Mouse (Mus musculus) midbrain, embryonic 14.5 days (tissue): Measurements from ENCODE around the gene Plau. TPM values are rescaled to one million over a fixed set of nuclear protein-coding genes. Genes with fewer than 3 reads are reported as not detected.

ENCODE experiments used
- ATAC-seq: fragments of 200-750 bp; cut with Nextera tagmentation; 2 replicates; pipeline ENCODE4 v1.8.0; 2017; ENCODE audit warnings: moderate number of reproducible peaks, moderate library complexity; ENCODE audit not compliant: low FRiP score, low TSS enrichment
- DNase-seq: peaks from one replicate; pipeline ENCODE4 v3.0.0-alpha.2; 2015
- H3K27ac ChIP-seq: fragments of 300-500 bp; sonication (generic); replicated peaks from 2 replicates; pipeline ENCODE4 v1.5.1; 2014; ENCODE audit warnings: mild to moderate bottlenecking, low read depth, low read length, moderate library complexity
- H3K27me3 ChIP-seq: fragments of 300-500 bp; sonication (generic); 2 replicates; pipeline ENCODE4 v1.6.1; 2014; ENCODE audit warnings: low read length, control low read depth, mixed read lengths; ENCODE audit not compliant: control insufficient read depth, insufficient read depth
- H3K36me3 ChIP-seq: fragments of 300-500 bp; sonication (generic); 2 replicates; pipeline ENCODE4 v1.6.1; 2014; ENCODE audit warnings: low read length, control low read depth; ENCODE audit not compliant: control insufficient read depth, insufficient read depth
- H3K4me1 ChIP-seq: fragments of 300-500 bp; sonication (generic); 2 replicates; pipeline ENCODE4 v1.6.1; 2014; ENCODE audit warnings: mild to moderate bottlenecking, antibody characterized with exemption, low read length, control low read depth; ENCODE audit not compliant: control insufficient read depth, insufficient read depth
- H3K4me2 ChIP-seq: fragments of 300-500 bp; sonication (generic); 2 replicates; pipeline ENCODE4 v1.6.1; 2014; ENCODE audit warnings: mild to moderate bottlenecking, low read length, moderate library complexity
- H3K4me3 ChIP-seq: fragments of 300-500 bp; sonication (generic); replicated peaks from 2 replicates; pipeline ENCODE4 v1.5.1; 2014; ENCODE audit warnings: low read depth, low read length
- H3K9ac ChIP-seq: fragments of 300-500 bp; sonication (generic); replicated peaks from 2 replicates; pipeline ENCODE4 v1.6.1; 2014; ENCODE audit warnings: mild to moderate bottlenecking, low read length, moderate library complexity
- H3K9me3 ChIP-seq: fragments of 300-500 bp; sonication (generic); 2 replicates; pipeline ENCODE4 v1.6.1; 2016; ENCODE audit warnings: low read length, control low read depth, mixed read lengths; ENCODE audit not compliant: control insufficient read depth
- WGBS: fragments of 180-500 bp; shearing (Covaris S2); extraction: QIAGEN DNeasy Blood & Tissue Kit; methylation state at CpG from one replicate; pipeline ENCODE4 v1.1.7; 2014; 5-methylcytosine and 5-hydroxymethylcytosine counted together
- polyA plus RNA-seq: library from polyadenylated mRNA; unstranded; fragments of >200 nt; fragmentation: Nextera tagmentation; extraction: Ambion mirVana; gene quantifications from 2 replicates; pipeline ENCODE4 v1.2.1, GENCODE M21; 2014

Gene Plau
- polyA plus RNA-seq, 1 experiment from 2014 or later, result 0.62 TPM

DNA sequence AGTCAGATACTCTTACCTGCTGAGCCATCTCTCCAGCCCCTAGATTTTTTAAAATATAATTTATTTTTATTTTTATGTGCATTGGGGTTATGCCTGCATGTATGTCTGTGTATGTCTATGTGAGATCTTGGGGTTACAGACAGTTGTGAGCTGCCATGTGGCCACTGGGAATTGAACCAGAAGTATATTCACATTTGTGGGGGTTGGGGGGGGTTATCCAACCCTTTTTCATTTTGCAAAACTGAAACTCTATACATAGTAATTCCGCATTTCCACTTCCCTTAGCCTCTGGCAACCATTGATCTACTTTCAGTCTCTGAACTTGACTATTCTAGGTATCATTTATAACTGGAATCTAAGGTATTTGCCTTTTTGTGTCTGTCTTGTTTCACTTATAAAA is 11.9 kb upstream of the Plau start:
- Histone ChIP-seq H3K27me3 (no peaks in the 10 kb centered on the region), H3K9ac (no peak overlapping the region), H3K27ac (no peak overlapping the region), H3K9me3 (no peaks in the 10 kb centered on the region), H3K36me3 (no peaks in the 10 kb centered on the region), H3K4me2 (no peak overlapping the region), H3K4me3 (no peak overlapping the region), H3K4me1 (no peaks in the 10 kb centered on the region)
- ATAC-seq, result no peak
- DNase-seq, result no peak
- 86% methylated on average over 1 of the region's 1 CpGs for whole genome bisulfite sequencing

DNA sequence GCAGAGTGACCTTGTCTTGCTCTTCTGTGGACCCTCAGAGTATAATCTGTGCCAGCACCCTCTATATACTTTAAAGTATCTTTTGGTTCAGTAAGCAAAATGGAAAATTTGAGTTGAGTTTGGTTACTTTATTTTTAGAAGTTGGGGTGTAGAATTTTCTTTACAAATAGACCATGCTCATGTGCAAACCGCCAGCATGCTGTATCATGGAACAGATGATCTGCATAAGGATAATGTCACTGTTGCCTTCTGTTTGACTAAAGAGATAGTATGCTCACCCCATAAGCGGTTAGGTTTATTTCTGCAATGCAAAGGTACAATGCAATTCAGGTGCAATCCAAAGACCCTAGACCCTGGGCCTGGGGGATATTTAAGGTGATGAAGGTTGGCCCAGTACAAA is 10.9 kb upstream of the Plau start:
- DNase-seq (no peak), ATAC-seq (no peak)
- Histone ChIP-seq H3K36me3 (no peaks in the 10 kb centered on the region), H3K4me1 (no peaks in the 10 kb centered on the region), H3K9me3 (no peaks in the 10 kb centered on the region), H3K27me3 (no peaks in the 10 kb centered on the region), H3K9ac (no peak overlapping the region), H3K4me3 (no peak overlapping the region), H3K4me2 (no peak overlapping the region), H3K27ac (no peak overlapping the region)
- WGBS, result 92% methylated on average over 2 of the region's 2 CpGs

DNA sequence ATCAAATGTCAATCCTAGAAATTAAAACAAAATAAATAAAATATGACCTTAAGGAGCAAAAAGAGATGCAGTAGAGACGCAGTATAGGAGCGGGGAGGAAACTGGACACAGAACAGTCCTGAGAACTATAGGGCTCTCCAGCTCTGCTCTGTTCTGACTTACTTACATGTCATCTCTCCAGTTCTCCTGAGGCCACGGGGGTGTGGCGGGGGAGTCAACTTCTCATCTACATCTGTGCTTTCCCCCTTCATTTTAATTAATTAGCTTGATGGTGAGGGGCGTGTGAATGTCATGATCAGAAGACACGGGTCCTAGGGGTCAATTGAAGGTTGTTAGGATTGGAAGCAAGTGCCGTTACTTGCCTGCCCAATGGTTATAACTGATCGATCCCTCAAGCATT is 9.4 kb upstream of the Plau start:
- Histone ChIP-seq H3K36me3 (no peaks in the 10 kb centered on the region), H3K4me3 (no peak overlapping the region), H3K4me1 (no peaks in the 10 kb centered on the region), H3K9ac (no peak overlapping the region), H3K4me2 (no peak overlapping the region), H3K9me3 (no peaks in the 10 kb centered on the region), H3K27me3 (no peaks in the 10 kb centered on the region), H3K27ac (no peak overlapping the region)
- ATAC-seq (no peak), DNase-seq (no peak)
- 90% methylated on average over 8 of the region's 8 CpGs for WGBS

DNA sequence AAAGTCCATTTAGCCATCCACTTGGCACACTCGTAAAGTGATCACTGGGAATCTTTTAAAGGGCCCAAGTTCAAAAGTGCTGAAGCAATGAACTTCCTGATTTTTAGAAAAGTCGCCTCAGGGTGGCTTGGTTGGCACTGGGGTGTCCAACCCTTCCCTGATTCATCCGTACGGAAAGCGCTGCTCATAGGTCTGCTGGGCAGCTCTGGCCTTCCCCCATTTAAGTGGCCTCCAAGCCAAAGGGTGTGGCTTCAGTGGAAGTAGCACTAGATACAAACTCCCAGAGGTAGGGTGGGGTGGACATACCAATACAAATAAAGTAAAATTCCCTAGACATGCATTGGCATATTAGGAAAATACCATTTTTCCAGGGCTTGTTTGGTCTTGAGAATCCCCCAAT is 9.0 kb upstream of the Plau start:
- Histone ChIP-seq H3K4me2 (no peak overlapping the region), H3K9me3 (no peaks in the 10 kb centered on the region), H3K27me3 (no peaks in the 10 kb centered on the region), H3K4me1 (no peaks in the 10 kb centered on the region), H3K4me3 (no peak overlapping the region), H3K9ac (no peak overlapping the region), H3K36me3 (no peaks in the 10 kb centered on the region), H3K27ac (no peak overlapping the region)
- ATAC-seq (no peak), DNase-seq (no peak)
- WGBS, result 90% methylated on average over 5 of the region's 5 CpGs

DNA sequence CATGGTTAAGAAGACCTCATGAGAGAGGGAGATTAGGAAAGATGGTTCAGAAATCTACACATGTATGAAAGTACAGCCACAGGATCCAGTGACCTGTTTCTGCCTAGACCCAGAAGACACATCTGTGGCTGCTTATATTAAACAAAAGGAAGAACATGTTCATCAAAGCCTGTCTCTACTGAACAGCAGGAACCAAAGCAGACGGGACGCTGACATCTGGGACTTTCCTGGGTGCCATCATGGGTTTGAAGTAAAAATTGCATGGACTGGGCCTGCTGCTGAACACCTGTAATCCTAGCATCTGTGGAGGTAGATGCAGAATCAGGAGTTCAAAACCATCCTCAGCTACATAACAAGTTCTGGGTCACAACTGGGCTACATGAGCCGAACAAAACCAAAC is 7.9 kb upstream of the Plau start:
- Histone ChIP-seq H3K36me3 (no peaks in the 10 kb centered on the region), H3K4me2 (no peak overlapping the region), H3K9ac (no peak overlapping the region), H3K4me1 (no peaks in the 10 kb centered on the region), H3K4me3 (no peak overlapping the region), H3K9me3 (no peaks in the 10 kb centered on the region), H3K27ac (no peak overlapping the region), H3K27me3 (no peaks in the 10 kb centered on the region)
- ATAC-seq, result no peak
- WGBS, result 91% methylated on average over 3 of the region's 3 CpGs
- no peak for DNase-seq

DNA sequence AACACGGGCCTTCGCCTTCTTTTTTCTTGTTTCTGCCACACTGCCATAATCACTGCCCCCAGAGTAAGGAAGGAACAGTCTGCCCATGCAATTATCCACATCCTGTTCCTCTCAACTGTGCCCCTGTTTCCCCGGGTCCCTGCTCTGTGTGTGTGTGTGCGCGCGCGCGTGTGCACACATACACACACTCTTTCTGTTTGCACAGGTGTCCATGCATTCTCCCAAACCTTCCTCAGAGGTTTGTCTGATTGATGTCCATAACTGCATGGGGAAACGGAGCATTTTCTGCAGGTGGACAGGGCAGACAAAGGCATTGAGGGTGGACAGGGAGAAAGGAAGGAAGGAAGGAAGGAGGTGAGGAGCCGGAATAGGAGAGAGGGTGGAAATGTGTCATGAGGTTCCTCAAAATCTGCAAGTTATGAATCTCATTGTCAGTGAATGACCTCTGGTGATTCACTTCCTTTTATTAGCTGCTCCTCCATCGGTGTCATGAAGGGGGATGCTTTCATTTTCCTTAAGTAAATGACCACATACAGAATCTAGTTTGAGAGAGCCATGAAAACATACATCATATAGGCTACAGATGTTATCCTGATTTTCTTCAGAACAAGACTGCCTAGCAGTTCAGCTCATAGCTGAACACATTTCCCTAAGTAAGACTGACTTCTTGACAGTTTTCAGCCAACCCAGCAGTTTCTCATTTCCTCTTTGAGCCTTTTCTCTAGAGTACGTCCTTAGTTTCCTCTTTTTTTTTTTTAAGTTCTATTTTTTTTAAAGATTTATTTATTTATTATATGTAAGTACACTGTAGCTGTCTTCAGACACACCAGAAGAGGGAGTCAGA is 6.7 kb upstream of the Plau start:
- H3K4me3 ChIP-seq, result no peak overlapping the region
- no peaks in the 10 kb centered on the region for H3K36me3 ChIP-seq
- DNase-seq (no peak), ATAC-seq (no peak)
- H3K27me3 ChIP-seq, result no peaks in the 10 kb centered on the region
- 88% methylated on average over 12 of the region's 12 CpGs for WGBS
- no peak overlapping the region for H3K27ac ChIP-seq
- H3K9ac ChIP-seq, result no peak overlapping the region
- no peak overlapping the region for H3K4me2 ChIP-seq
- H3K9me3 ChIP-seq, result no peaks in the 10 kb centered on the region
- no peaks in the 10 kb centered on the region for H3K4me1 ChIP-seq

DNA sequence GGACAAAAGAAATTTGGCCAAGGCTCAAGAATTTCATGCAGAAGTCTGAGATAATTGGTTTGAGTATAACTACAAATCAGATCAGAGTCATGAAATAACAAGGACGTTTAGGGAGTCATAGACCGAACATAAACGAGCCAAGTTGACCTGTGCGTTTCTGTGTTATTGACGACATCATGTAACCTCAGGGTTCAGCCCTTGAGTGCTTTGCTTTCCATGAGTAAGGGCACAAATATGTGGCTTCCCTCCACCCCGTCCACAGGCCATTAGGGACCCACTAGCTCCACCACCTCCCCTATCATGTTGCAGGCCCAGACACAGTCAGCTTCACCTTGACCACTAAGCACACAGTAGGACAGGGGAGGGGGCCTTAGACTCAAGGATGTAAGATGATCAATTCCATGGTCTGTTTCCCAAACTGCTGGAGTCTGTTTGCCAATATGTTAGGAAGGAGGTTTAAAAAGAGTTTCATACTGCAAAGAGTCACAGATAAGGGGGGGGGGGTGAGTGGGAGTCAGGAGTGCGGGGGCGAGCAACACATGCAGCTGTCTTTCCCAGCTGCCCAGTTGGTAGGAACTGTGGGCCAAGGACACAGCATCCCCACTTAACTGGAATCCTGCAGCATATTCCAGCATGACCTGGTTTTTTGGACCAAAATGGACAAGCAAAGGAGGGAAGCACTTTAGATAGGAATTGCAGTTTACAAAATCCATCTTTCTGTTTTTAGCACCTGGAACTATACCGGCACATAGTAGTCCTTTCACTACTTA is 5.1 kb upstream of the Plau start:
- Histone ChIP-seq H3K4me3 (no peak overlapping the region), H3K27me3 (no peaks in the 10 kb centered on the region), H3K36me3 (no peaks in the 10 kb centered on the region), H3K9ac (no peak overlapping the region), H3K9me3 (no peaks in the 10 kb centered on the region), H3K27ac (no peak overlapping the region), H3K4me1 (0 out of 2 replicates have a peak, but pooled peaks cover 3% of the 10 kb centered on the region), H3K4me2 (no peak overlapping the region)
- no peak for ATAC-seq
- WGBS, result 90% methylated on average over 9 of the region's 9 CpGs
- DNase-seq, result no peak

DNA sequence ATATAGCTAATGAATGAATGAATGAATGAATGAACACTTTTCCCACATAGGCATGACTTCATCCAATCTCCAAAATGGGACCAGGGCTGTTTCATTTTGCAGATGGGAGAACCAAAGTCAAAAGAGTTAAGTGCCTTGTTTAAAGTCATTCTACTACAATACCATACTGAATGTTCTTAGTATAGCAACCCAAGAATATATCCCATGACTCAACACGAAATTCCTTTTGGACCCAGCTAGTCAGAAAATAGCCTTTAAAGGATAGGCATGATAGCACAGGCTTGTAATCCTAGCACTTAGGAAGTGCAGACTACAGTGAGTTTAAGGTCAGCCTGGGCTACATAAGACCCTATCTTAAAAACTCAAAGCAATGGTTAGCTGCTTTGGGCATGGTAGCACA is 4.5 kb upstream of the Plau start:
- Histone ChIP-seq H3K36me3 (no peaks in the 10 kb centered on the region), H3K9me3 (no peaks in the 10 kb centered on the region), H3K27me3 (no peaks in the 10 kb centered on the region), H3K27ac (no peak overlapping the region), H3K9ac (no peak overlapping the region), H3K4me2 (no peak overlapping the region), H3K4me1 (0 out of 2 replicates have a peak, but pooled peaks cover 3% of the 10 kb centered on the region), H3K4me3 (no peak overlapping the region)
- 76% methylated on average over 1 of the region's 1 CpGs for WGBS
- DNase-seq, result no peak
- no peak for ATAC-seq

DNA sequence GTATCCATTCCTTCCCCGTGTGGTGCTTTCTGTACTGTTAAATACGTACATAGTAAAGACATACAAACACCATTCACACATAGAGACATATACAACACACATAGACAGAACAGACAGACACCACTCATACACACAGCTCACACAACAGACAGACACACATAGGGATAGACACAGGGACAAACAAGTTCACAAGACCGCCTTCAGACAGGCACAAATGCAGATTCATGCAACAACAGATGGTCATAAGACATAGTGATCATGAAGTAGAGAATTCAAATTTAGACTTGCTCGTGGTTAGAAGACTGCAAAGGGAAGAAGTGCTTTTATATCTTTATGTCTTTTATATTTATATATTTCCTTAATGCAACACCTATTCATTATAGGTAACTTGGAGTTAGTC is 2.9 kb upstream of the Plau start:
- no peak overlapping the region for H3K9ac ChIP-seq
- no peak overlapping the region for H3K4me2 ChIP-seq
- ATAC-seq (no peak), DNase-seq (no peak)
- H3K9me3 ChIP-seq, result no peaks in the 10 kb centered on the region
- WGBS, result 93% methylated on average over 4 of the region's 4 CpGs
- H3K4me1 ChIP-seq, result 0 out of 2 replicates have a peak, but pooled peaks cover 3% of the 10 kb centered on the region
- no peaks in the 10 kb centered on the region for H3K36me3 ChIP-seq
- H3K27ac ChIP-seq, result no peak overlapping the region
- H3K4me3 ChIP-seq, result no peak overlapping the region
- no peaks in the 10 kb centered on the region; the same call in 1 of the 2 replicates for H3K27me3 ChIP-seq
